Mouse (Mus musculus) stomach, postnatal 0 days (tissue): Measurements from ENCODE around the gene Cd164l2. TPM values are rescaled to one million over a fixed set of nuclear protein-coding genes. Genes with fewer than 3 reads are reported as not detected.

Experiments
- ATAC-seq: fragments of 200-750 bp; cut with Nextera tagmentation; 2 replicates; pipeline ENCODE4 v1.8.0; 2017; ENCODE audit not compliant: low FRiP score, low TSS enrichment
- DNase-seq: peaks from one replicate; pipeline ENCODE4 v3.0.0-alpha.2; 2016; ENCODE audit warnings: low spot score
- H3K27ac ChIP-seq: fragments of 300-500 bp; sonication (generic); replicated peaks from 2 replicates; pipeline ENCODE4 v1.5.1; 2014; ENCODE audit warnings: mild to moderate bottlenecking, control low read depth
- H3K27me3 ChIP-seq: fragments of 300-500 bp; sonication (generic); 2 replicates; pipeline ENCODE4 v1.6.1; 2014; ENCODE audit warnings: low read length; ENCODE audit not compliant: control insufficient read depth, insufficient read depth
- H3K36me3 ChIP-seq: fragments of 300-500 bp; sonication (generic); 2 replicates; pipeline ENCODE4 v1.6.1; 2014; ENCODE audit warnings: low read length, mixed read lengths; ENCODE audit not compliant: control insufficient read depth, insufficient read depth
- H3K4me1 ChIP-seq: fragments of 300-500 bp; sonication (generic); replicated peaks from 2 replicates; pipeline ENCODE4 v1.6.1; 2014; ENCODE audit warnings: antibody characterized with exemption; ENCODE audit not compliant: control insufficient read depth, insufficient read depth
- H3K4me2 ChIP-seq: fragments of 300-500 bp; sonication (generic); replicated peaks from 2 replicates; pipeline ENCODE4 v1.6.1; 2014; ENCODE audit warnings: low read depth, mild to moderate bottlenecking, control low read depth, moderate library complexity
- H3K4me3 ChIP-seq: fragments of 300-500 bp; sonication (generic); 2 replicates; pipeline ENCODE4 v1.5.1; 2014; ENCODE audit warnings: low read depth, low read length, control low read depth
- H3K9ac ChIP-seq: fragments of 300-500 bp; sonication (generic); 2 replicates; pipeline ENCODE4 v1.6.1; 2014; ENCODE audit warnings: mild to moderate bottlenecking, low read length, control low read depth, mixed read lengths
- H3K9me3 ChIP-seq: fragments of 300-500 bp; sonication (generic); 2 replicates; pipeline ENCODE4 v1.6.1; 2016; ENCODE audit warnings: low read length; ENCODE audit not compliant: control insufficient read depth
- CTCF ChIP-seq: IDR thresholded peaks from 2 replicates; pipeline ENCODE4 v1.5.1; 2016; ENCODE audit warnings: antibody characterized with exemption, low read depth, mild to moderate bottlenecking, moderate library complexity
- EP300 ChIP-seq: optimal IDR thresholded peaks from 2 replicates; pipeline ENCODE3; 2016; ENCODE audit warnings: antibody characterized with exemption
- WGBS: fragments of 180-500 bp; shearing (Covaris S2); extraction: QIAGEN DNeasy Blood & Tissue Kit; methylation state at CpG from one replicate; pipeline ENCODE4 v1.1.7; 2014; 5-methylcytosine and 5-hydroxymethylcytosine counted together
- polyA plus RNA-seq: library from polyadenylated mRNA; unstranded; fragments of >200 nt; fragmentation: Nextera tagmentation; extraction: Ambion mirVana; gene quantifications from 2 replicates; pipeline ENCODE4 v1.2.1, GENCODE M21; 2015

Cd164l2 gene
- polyA plus RNA-seq, 1 experiment from 2014 or later, result 5.3 TPM

DNA sequence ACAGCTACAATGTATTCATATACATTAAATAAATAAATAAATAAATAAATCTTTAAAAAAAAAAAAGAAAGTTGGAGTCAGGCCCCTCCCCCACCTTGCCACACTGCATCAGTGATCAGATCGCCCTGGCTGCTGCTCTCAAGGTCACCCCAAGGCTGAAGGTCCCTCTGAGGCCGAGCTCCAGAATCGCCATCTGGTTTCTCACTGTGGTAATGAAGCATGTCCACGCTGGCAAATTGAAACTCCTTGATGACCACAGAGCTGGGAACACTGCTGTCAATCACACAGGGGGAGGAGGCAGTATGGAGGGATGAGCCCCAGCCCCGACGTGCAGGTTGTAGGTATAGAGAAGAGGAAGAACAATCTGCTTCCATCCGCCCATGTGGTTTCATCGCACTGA, 15.7 kb downstream of the Cd164l2 start:
- Histone ChIP-seq H3K36me3 (no peaks in the 10 kb centered on the region), H3K27ac (no peak overlapping the region), H3K27me3 (no peaks in the 10 kb centered on the region), H3K9me3 (no peaks in the 10 kb centered on the region), H3K4me1 (0 out of 2 replicates have a peak, but pooled peaks cover 2% of the 10 kb centered on the region), H3K4me2 (no peak overlapping the region), H3K4me3 (no peak overlapping the region), H3K9ac (no peak overlapping the region)
- DNase-seq (no peak), ATAC-seq (no peak)
- no peak for TF ChIP-seq EP300
- TF ChIP-seq CTCF, result no peak
- WGBS, result 77% methylated on average over 8 of the region's 8 CpGs

DNA sequence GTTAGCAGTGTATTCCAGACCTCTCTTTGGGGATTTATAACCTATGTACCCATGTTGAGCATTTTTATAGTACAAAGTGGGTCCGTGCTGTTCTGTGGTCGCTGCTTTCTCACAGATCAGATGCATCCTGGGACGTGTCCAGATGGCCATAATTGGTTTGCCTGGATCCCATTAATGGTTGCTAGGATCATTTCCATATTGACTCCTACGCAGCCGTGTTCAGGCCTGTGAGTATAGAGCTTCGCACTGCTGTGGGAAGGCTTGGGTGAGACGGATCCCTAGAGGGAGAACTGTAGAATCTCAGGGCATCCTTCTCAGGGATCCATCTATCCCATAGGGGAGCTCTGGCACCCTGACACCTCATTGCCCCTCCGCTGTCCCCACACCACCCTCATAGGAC, 17.7 kb downstream of the Cd164l2 start:
- no peak overlapping the region for H3K4me3 ChIP-seq
- H3K4me1 ChIP-seq, result no peaks in the 10 kb centered on the region
- H3K4me2 ChIP-seq, result no peak overlapping the region
- no peak for DNase-seq
- no peak overlapping the region for H3K27ac ChIP-seq
- H3K9ac ChIP-seq, result no peak overlapping the region
- TF ChIP-seq CTCF (no peak), EP300 (no peak)
- H3K27me3 ChIP-seq, result no peaks in the 10 kb centered on the region
- no peaks in the 10 kb centered on the region for H3K9me3 ChIP-seq
- ATAC-seq, result no peak
- 84% methylated on average over 8 of the region's 8 CpGs for whole genome bisulfite sequencing
- no peaks in the 10 kb centered on the region for H3K36me3 ChIP-seq

DNA sequence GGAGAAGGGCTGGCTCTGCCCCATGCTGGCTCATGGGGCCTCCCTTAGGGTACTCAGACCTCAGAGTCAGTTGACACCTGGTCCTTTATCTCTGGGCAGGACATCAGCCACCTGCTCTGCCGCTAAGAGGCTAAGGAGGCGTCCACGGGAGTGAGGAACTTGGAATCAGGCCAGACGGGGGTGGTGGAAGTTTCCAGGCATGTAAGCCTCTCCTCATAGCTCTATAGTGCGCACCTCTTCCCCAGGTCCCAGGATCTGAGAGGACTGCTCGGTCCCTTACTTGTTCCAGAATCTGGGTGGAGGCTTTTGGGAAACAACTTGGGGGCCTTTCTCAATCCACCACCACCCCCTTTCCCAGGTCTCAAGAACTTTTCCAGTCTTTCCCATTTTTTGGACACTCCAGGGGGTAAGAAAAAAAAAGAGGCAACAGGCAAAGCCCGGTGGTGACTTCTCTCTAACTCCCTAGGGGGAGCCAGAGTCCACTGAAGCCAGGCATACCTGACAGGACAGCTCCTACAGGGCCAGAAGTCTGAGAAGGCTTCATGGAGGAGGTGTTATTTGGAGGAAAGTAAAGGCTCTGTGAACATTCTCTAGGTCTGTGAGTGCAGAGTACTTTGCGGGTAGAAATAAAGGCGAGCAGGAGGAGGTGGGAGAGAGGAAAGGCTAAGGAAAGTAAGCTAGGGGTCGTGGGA, 21.5 kb downstream of the Cd164l2 start:
- peak; percentile 59 for DNase-seq
- H3K27me3 ChIP-seq, result no peaks in the 10 kb centered on the region
- no peaks in the 10 kb centered on the region for H3K36me3 ChIP-seq
- H3K4me3 ChIP-seq, result no peak overlapping the region
- no peak for ATAC-seq
- H3K4me2 ChIP-seq, result no peak overlapping the region
- 27% methylated on average over 10 of the region's 10 CpGs for WGBS
- H3K9ac ChIP-seq, result no peak overlapping the region
- H3K4me1 ChIP-seq, result no peaks in the 10 kb centered on the region
- no peaks in the 10 kb centered on the region for H3K9me3 ChIP-seq
- no peak overlapping the region for H3K27ac ChIP-seq
- TF ChIP-seq EP300, result no peak
- TF ChIP-seq CTCF, result peak; percentile 81

DNA sequence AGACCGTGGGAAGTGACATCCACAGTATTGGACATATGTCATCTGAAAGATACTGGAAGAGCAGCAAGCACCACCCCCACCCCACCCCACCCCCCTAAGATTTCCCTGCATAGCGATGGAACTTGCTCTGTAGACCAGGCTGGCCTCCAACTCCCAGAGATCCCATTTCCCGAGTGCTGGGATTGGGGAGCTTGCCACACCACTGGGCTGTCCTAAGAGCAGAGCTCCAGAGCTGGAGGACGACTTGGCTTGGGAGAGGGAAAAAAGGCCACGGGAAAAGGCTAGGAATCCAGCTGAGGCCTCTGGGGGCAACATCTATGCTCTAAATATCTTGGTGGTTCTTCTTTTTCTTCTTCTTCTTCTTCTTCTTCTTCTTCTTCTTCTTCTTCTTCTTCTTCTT, 22.8 kb downstream of the Cd164l2 start:
- TF ChIP-seq EP300, result no peak
- TF ChIP-seq CTCF, result no peak
- DNase-seq (no peak), ATAC-seq (no peak)
- WGBS, result 52% methylated on average over 5 of the region's 5 CpGs
- no peaks in the 10 kb centered on the region for H3K9me3 ChIP-seq
- no peak overlapping the region for H3K9ac ChIP-seq
- no peak overlapping the region for H3K4me2 ChIP-seq
- no peaks in the 10 kb centered on the region for H3K27me3 ChIP-seq
- H3K4me1 ChIP-seq, result no peaks in the 10 kb centered on the region
- H3K36me3 ChIP-seq, result no peaks in the 10 kb centered on the region
- no peak overlapping the region for H3K27ac ChIP-seq
- H3K4me3 ChIP-seq, result no peak overlapping the region

DNA sequence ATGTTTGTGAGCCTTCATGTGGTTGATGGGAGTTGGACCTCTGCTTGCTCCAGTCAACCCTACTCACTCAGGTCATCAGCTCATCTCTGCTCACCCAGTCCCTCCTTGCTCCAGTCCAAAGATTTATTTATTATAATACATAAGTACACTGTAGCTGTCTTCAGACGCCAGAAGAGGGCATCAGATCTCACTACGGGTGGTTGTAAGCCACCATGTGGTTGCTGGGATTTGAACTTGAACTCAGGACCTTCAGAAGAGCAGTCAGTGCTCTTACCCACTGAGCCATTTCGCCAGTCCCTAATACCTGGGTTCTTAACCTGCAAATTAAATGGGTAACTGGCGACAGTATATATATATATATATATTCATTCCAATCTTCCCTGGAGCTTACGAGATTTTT, 23.5 kb downstream of the Cd164l2 start:
- no peak overlapping the region for H3K4me3 ChIP-seq
- no peaks in the 10 kb centered on the region for H3K9me3 ChIP-seq
- H3K4me1 ChIP-seq, result no peaks in the 10 kb centered on the region
- DNase-seq (no peak), ATAC-seq (no peak)
- H3K27ac ChIP-seq, result no peak overlapping the region
- TF ChIP-seq EP300 (no peak), CTCF (peak; percentile 28; the same call in 1 of the 2 replicates)
- H3K36me3 ChIP-seq, result no peaks in the 10 kb centered on the region
- no peak overlapping the region for H3K9ac ChIP-seq
- 77% methylated on average over 5 of the region's 5 CpGs for WGBS
- no peak overlapping the region for H3K4me2 ChIP-seq
- H3K27me3 ChIP-seq, result no peaks in the 10 kb centered on the region

DNA sequence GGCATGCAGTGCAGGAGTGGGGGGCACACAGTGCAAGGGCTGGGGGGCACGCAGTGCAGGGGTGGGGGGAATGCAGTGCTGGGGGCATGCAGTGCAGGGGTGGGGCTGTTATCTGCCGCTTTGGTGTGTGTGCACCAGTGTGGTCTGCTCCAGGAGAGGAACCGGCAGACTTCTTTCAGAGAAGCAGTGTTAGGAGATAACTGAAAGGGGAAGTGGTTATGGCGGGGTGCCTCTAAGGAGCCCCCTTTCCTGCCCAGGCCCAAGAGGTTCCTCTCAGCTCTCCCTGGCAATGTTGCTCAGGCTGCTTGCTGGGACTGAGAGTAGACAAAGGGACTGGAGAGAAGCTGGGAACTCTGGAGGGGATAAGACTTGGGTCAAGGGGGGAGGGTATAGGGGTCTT, 26.0 kb downstream of the Cd164l2 start:
- DNase-seq (no peak), ATAC-seq (no peak)

More for the DNA sequence above, 26.0 kb downstream of the Cd164l2 start:
- Histone ChIP-seq H3K4me2 (no peak overlapping the region), H3K36me3 (no peaks in the 10 kb centered on the region), H3K27ac (no peak overlapping the region), H3K4me3 (no peak overlapping the region), H3K9me3 (no peaks in the 10 kb centered on the region), H3K27me3 (no peaks in the 10 kb centered on the region), H3K9ac (no peak overlapping the region), H3K4me1 (no peaks in the 10 kb centered on the region)
- 67% methylated on average over 1 of the region's 4 CpGs for WGBS
- TF ChIP-seq CTCF (no peak), EP300 (no peak)
